Mouse (Mus musculus): ENCODE results near the gene Ephb1.

- no peak for TF ChIP-seq UBTF (IDR thresholded peaks at IDR 0.05; ENCODE audit: low read depth, low read length)
- no peak for TF ChIP-seq EP300 (IDR thresholded peaks at IDR 0.05; ENCODE audit: low read length)
- TF ChIP-seq CHD2 (IDR thresholded peaks at IDR 0.05; ENCODE audit: low read length): no peak
- TF ChIP-seq CTCF (conservative IDR thresholded peaks at IDR 0.05 in 1 of 2, IDR thresholded peaks at IDR 0.05 in 1 of 2; ENCODE audit: low read depth in 2 of 2, low read length in 2 of 2): no peak
- no peak for TF ChIP-seq USF1 (IDR thresholded peaks at IDR 0.05; ENCODE audit: low read depth, low read length)
- no peak for TF ChIP-seq POLR2A (IDR thresholded peaks at IDR 0.05; ENCODE audit: low read depth, low read length)
These were observed 48.9 kb downstream of the Ephb1 start for GRCm38 (mm10) chr9:102305432-102306100.

All from CH12.LX (cell line).